Mouse (Mus musculus) lung, postnatal 0 days (tissue): ENCODE data around the gene Notch3. TPM values are rescaled to one million over a fixed set of nuclear protein-coding genes. Genes with fewer than 3 reads are reported as not detected.

Experiments
- ATAC-seq: fragments of 200-750 bp; cut with Nextera tagmentation; 2 replicates; pipeline ENCODE4 v1.8.0; 2017; ENCODE audit warnings: moderate library complexity
- DNase-seq: peaks from one replicate; pipeline ENCODE4 v3.0.0-alpha.2; 2016; ENCODE audit warnings: low spot score
- H3K27ac ChIP-seq: fragments of 300-500 bp; sonication (generic); 2 replicates; pipeline ENCODE4 v1.5.1; 2014; ENCODE audit warnings: antibody characterized with exemption, mild to moderate bottlenecking, low read length, mixed read lengths
- H3K27me3 ChIP-seq: fragments of 300-500 bp; sonication (generic); replicated peaks from 2 replicates; pipeline ENCODE4 v1.6.1; 2014; ENCODE audit warnings: low read length, mixed read lengths; ENCODE audit not compliant: insufficient read depth
- H3K36me3 ChIP-seq: fragments of 300-500 bp; sonication (generic); 2 replicates; pipeline ENCODE4 v1.6.1; 2014; ENCODE audit warnings: low read length, mixed read lengths; ENCODE audit not compliant: insufficient read depth
- H3K4me1 ChIP-seq: fragments of 300-500 bp; sonication (generic); 2 replicates; pipeline ENCODE4 v1.6.1; 2014; ENCODE audit warnings: antibody characterized with exemption, low read depth, low read length, mixed read lengths; ENCODE audit not compliant: insufficient read depth
- H3K4me2 ChIP-seq: fragments of 300-500 bp; sonication (generic); replicated peaks from 2 replicates; pipeline ENCODE4 v1.6.1; 2014; ENCODE audit warnings: low read depth, mild to moderate bottlenecking, low read length, moderate library complexity, mixed read lengths
- H3K4me3 ChIP-seq: fragments of 300-500 bp; sonication (generic); 2 replicates; pipeline ENCODE4 v1.5.1; 2014; ENCODE audit warnings: low read depth, low read length
- H3K9ac ChIP-seq: fragments of 300-500 bp; sonication (generic); replicated peaks from 2 replicates; pipeline ENCODE4 v1.6.1; 2014; ENCODE audit warnings: low read depth, mild to moderate bottlenecking
- H3K9me3 ChIP-seq: fragments of 300-500 bp; sonication (generic); 2 replicates; pipeline ENCODE4 v1.6.1; 2016; ENCODE audit warnings: low read length, mixed read lengths
- CTCF ChIP-seq: IDR thresholded peaks from 2 replicates; pipeline ENCODE4 v1.5.1; 2016; ENCODE audit warnings: antibody characterized with exemption, mild to moderate bottlenecking
- EP300 ChIP-seq: IDR thresholded peaks from 2 replicates; pipeline ENCODE4 v1.6.1; 2016; ENCODE audit warnings: antibody characterized with exemption, mild to moderate bottlenecking, control low read depth
- WGBS: fragments of 180-500 bp; shearing (Covaris S2); extraction: QIAGEN DNeasy Blood & Tissue Kit; methylation state at CpG from one replicate; pipeline ENCODE4 v1.1.7; 2014; 5-methylcytosine and 5-hydroxymethylcytosine counted together
- polyA plus RNA-seq: library from polyadenylated mRNA; unstranded; fragments of >200 nt; fragmentation: Nextera tagmentation; extraction: Ambion mirVana; gene quantifications from 2 replicates; pipeline ENCODE4 v1.2.1, GENCODE M21; 2015

Notch3 gene
- polyA plus RNA-seq, 1 experiment from 2014 or later, result 8.3 TPM

GRCm38 (mm10) chr17:32142907-32143854 lies 23.5 kb downstream of the Notch3 start:
- Histone ChIP-seq H3K9me3 (no peaks in the 10 kb centered on the region), H3K36me3 (no peaks in the 10 kb centered on the region), H3K4me3 (no peak overlapping the region), H3K27me3 (no peaks in the 10 kb centered on the region), H3K4me2 (peak overlapping the region; percentile 51), H3K9ac (no peak overlapping the region; the same call in 1 of the 2 replicates), H3K27ac (no peak overlapping the region), H3K4me1 (no peaks in the 10 kb centered on the region)
- WGBS, result 36% methylated on average over 38 of the region's 39 CpGs
- DNase-seq (peak; percentile 82), ATAC-seq (peak; percentile 86)
- peak; percentile 95 for TF ChIP-seq CTCF
- no peak for TF ChIP-seq EP300

GRCm38 (mm10) chr17:32142234-32142633 lies 24.4 kb downstream of the Notch3 start:
- Histone ChIP-seq H3K9ac (no peak overlapping the region), H3K4me1 (no peaks in the 10 kb centered on the region), H3K27me3 (no peaks in the 10 kb centered on the region), H3K9me3 (no peaks in the 10 kb centered on the region), H3K36me3 (no peaks in the 10 kb centered on the region), H3K27ac (no peak overlapping the region), H3K4me3 (no peak overlapping the region), H3K4me2 (no peak overlapping the region)
- no peak for DNase-seq
- ATAC-seq, result no peak
- no peak for TF ChIP-seq EP300
- TF ChIP-seq CTCF, result no peak
- WGBS, result 96% methylated on average over 1 of the region's 1 CpGs

- 93% methylated on average over 16 of the region's 16 CpGs for WGBS
These were observed 33.3 kb downstream of the Notch3 start for GRCm38 (mm10) chr17:32133375-32133774.

GRCm38 (mm10) chr17:32132087-32132486 lies 34.6 kb downstream of the Notch3 start:
- no peak overlapping the region for H3K4me3 ChIP-seq
- H3K9me3 ChIP-seq, result no peaks in the 10 kb centered on the region
- no peak overlapping the region for H3K27ac ChIP-seq
- WGBS, result 92% methylated on average over 11 of the region's 11 CpGs
- H3K9ac ChIP-seq, result no peak overlapping the region
- H3K36me3 ChIP-seq, result no peaks in the 10 kb centered on the region
- DNase-seq, result no peak
- H3K27me3 ChIP-seq, result no peaks in the 10 kb centered on the region
- no peak for ATAC-seq
- TF ChIP-seq CTCF (no peak), EP300 (no peak)
- H3K4me2 ChIP-seq, result no peak overlapping the region
- H3K4me1 ChIP-seq, result no peaks in the 10 kb centered on the region

More at GRCm38 (mm10) chr17:32133375-32133774, 33.3 kb downstream of the Notch3 start:
- Histone ChIP-seq H3K4me3 (no peak overlapping the region), H3K27me3 (no peaks in the 10 kb centered on the region), H3K9ac (no peak overlapping the region), H3K4me1 (no peaks in the 10 kb centered on the region), H3K4me2 (no peak overlapping the region), H3K9me3 (no peaks in the 10 kb centered on the region), H3K36me3 (no peaks in the 10 kb centered on the region), H3K27ac (no peak overlapping the region)
- no peak for DNase-seq
- no peak for ATAC-seq
- TF ChIP-seq EP300, result no peak
- no peak for TF ChIP-seq CTCF

GRCm38 (mm10) chr17:32130506-32130905 lies 36.1 kb downstream of the Notch3 start:
- Histone ChIP-seq H3K36me3 (no peaks in the 10 kb centered on the region), H3K4me2 (no peak overlapping the region), H3K27me3 (no peaks in the 10 kb centered on the region), H3K9me3 (no peaks in the 10 kb centered on the region), H3K27ac (no peak overlapping the region), H3K9ac (no peak overlapping the region), H3K4me3 (no peak overlapping the region), H3K4me1 (no peaks in the 10 kb centered on the region)
- DNase-seq (no peak), ATAC-seq (no peak)
- 90% methylated on average over 9 of the region's 9 CpGs for WGBS
- TF ChIP-seq CTCF (no peak), EP300 (no peak)

GRCm38 (mm10) chr17:32127195-32127594 lies 39.5 kb downstream of the Notch3 start:
- DNase-seq (no peak), ATAC-seq (no peak)
- TF ChIP-seq CTCF (no peak), EP300 (no peak)
- Histone ChIP-seq H3K27ac (no peak overlapping the region), H3K4me2 (no peak overlapping the region), H3K27me3 (no peaks in the 10 kb centered on the region), H3K9me3 (no peaks in the 10 kb centered on the region), H3K9ac (no peak overlapping the region), H3K4me1 (no peaks in the 10 kb centered on the region), H3K36me3 (no peaks in the 10 kb centered on the region), H3K4me3 (no peak overlapping the region)
- WGBS, result 79% methylated on average over 2 of the region's 2 CpGs
